Mouse (Mus musculus) lung, embryonic 14.5 days (tissue): ENCODE measurements around the gene Hoxd13. TPM values are rescaled to one million over a fixed set of nuclear protein-coding genes. Genes with fewer than 3 reads are reported as not detected.

ENCODE experiments used
- ATAC-seq: fragments of 200-750 bp; cut with Nextera tagmentation; 2 replicates; pipeline ENCODE4 v1.8.0; 2017; ENCODE audit warnings: mild to moderate bottlenecking, moderate TSS enrichment, moderate library complexity; ENCODE audit not compliant: insufficient read depth
- DNase-seq: peaks from one replicate; pipeline ENCODE4 v3.0.0-alpha.2; 2015
- H3K27ac ChIP-seq: fragments of 300-500 bp; sonication (generic); 2 replicates; pipeline ENCODE4 v1.5.1; 2014; ENCODE audit warnings: low read depth, mild to moderate bottlenecking, moderate library complexity
- H3K27me3 ChIP-seq: fragments of 300-500 bp; sonication (generic); 2 replicates; pipeline ENCODE4 v1.6.1; 2014; ENCODE audit warnings: low read length, control low read depth; ENCODE audit not compliant: insufficient read depth
- H3K36me3 ChIP-seq: fragments of 300-500 bp; sonication (generic); 2 replicates; pipeline ENCODE4 v1.6.1; 2014; ENCODE audit warnings: control low read depth; ENCODE audit not compliant: insufficient read depth
- H3K4me1 ChIP-seq: fragments of 300-500 bp; sonication (generic); 2 replicates; pipeline ENCODE4 v1.6.1; 2014; ENCODE audit warnings: antibody characterized with exemption, control low read depth; ENCODE audit not compliant: insufficient read depth
- H3K4me2 ChIP-seq: fragments of 300-500 bp; sonication (generic); 2 replicates; pipeline ENCODE4 v1.6.1; 2014; ENCODE audit warnings: mild to moderate bottlenecking
- H3K4me3 ChIP-seq: fragments of 300-500 bp; sonication (generic); 2 replicates; pipeline ENCODE4 v1.5.1; 2014; ENCODE audit warnings: low read depth, low read length
- H3K9ac ChIP-seq: fragments of 300-500 bp; sonication (generic); 2 replicates; pipeline ENCODE4 v1.6.1; 2014
- H3K9me3 ChIP-seq: fragments of 300-500 bp; sonication (generic); 2 replicates; pipeline ENCODE4 v1.6.1; 2016; ENCODE audit warnings: low read depth, low read length, control low read depth
- CTCF ChIP-seq: IDR thresholded peaks from 2 replicates; pipeline ENCODE4 v1.5.1; 2016; ENCODE audit warnings: antibody characterized with exemption, low read depth
- WGBS: fragments of 180-500 bp; shearing (Covaris S2); extraction: QIAGEN DNeasy Blood & Tissue Kit; methylation state at CpG from one replicate; pipeline ENCODE4 v1.1.7; 2014; 5-methylcytosine and 5-hydroxymethylcytosine counted together
- polyA plus RNA-seq: library from polyadenylated mRNA; unstranded; fragments of >200 nt; fragmentation: Nextera tagmentation; extraction: Ambion mirVana; gene quantifications from 2 replicates; pipeline ENCODE4 v1.2.1, GENCODE M21; 2014

Hoxd13 gene
- polyA plus RNA-seq, 1 experiment from 2014 or later: not detected

DNA sequence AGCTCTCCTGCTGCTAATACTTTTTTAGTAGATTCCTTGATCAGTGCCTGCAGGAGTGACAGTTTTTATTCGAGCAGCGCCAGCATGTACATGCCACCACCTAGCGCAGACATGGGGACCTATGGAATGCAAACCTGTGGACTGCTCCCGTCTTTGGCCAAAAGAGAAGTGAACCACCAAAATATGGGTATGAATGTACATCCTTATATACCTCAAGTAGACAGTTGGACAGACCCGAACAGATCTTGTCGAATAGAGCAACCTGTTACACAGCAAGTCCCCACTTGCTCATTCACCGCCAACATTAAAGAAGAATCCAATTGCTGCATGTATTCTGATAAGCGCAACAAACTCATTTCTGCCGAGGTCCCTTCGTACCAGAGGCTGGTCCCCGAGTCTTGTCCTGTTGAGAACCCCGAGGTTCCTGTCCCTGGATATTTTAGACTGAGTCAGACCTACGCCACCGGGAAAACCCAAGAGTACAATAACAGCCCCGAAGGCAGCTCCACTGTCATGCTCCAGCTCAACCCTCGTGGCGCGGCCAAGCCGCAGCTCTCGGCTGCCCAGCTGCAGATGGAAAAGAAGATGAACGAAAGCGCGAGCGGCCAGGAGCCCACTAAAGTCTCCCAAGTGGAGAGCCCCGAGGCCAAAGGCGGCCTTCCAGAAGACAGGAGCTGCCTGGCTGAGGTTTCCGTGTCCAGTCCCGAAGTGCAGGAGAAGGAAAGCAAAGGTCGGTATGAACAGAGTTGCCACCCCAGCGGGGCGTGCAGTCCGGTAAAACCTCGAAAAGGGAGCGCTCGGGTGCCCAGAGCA is 24.1 kb downstream of the Hoxd13 start:
- H3K4me2 ChIP-seq: peak overlapping the region; percentile 10
- no peak overlapping the region for H3K27ac ChIP-seq
- H3K9ac ChIP-seq: no peak overlapping the region
- DNase-seq (no peak), ATAC-seq (no peak; the same call in 1 of the 2 replicates)
- H3K4me3 ChIP-seq: peak overlapping the region; percentile 9; the same call in 1 of the 2 replicates
- H3K9me3 ChIP-seq: no peaks in the 10 kb centered on the region
- peaks cover 99% of the 10 kb centered on the region for H3K27me3 ChIP-seq
- H3K4me1 ChIP-seq: no peaks in the 10 kb centered on the region
- 4% methylated on average over 35 of the region's 35 CpGs for WGBS
- H3K36me3 ChIP-seq: no peaks in the 10 kb centered on the region
- no peak for TF ChIP-seq CTCF

DNA sequence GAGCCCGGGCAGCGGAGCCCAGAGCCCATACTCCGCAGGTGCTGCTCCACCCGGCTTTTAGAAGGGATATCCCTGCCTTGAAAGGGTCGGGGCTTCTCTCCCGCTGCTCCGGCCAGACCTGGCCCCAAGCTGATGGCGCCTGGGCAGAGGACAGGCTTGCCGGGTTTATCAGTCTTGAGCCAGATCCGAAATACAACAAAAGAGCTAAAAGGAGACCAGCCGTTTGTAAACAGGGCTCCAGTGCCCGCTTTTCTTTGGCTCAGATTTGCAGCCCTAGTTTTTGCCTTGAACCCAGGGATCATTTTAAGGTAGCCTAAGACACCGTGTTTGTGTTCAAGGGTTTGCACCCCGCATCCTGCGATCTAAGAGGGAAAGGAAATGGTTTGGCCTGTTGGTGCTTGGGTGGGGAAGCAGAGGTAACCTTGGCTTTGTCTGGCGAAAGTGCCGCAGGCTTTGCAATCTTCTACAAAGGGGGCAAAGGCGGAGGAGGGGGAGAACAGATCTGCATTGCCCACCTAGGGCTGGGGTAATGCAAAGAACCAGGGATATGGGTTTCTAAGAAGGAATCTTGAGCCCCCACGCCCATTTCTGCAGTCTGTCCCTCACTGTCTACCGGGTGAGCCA is 24.8 kb downstream of the Hoxd13 start:
- H3K36me3 ChIP-seq: no peaks in the 10 kb centered on the region
- peaks cover 99% of the 10 kb centered on the region for H3K27me3 ChIP-seq
- DNase-seq: no peak
- H3K9me3 ChIP-seq: no peaks in the 10 kb centered on the region
- no peak overlapping the region for H3K9ac ChIP-seq
- H3K4me1 ChIP-seq: no peaks in the 10 kb centered on the region
- no peak overlapping the region; the same call in 1 of the 2 replicates for H3K4me2 ChIP-seq
- peak overlapping the region; percentile 9; the same call in 1 of the 2 replicates for H3K4me3 ChIP-seq
- TF ChIP-seq CTCF: no peak
- no peak overlapping the region for H3K27ac ChIP-seq
- 2% methylated on average over 20 of the region's 20 CpGs for WGBS
- ATAC-seq: no peak

DNA sequence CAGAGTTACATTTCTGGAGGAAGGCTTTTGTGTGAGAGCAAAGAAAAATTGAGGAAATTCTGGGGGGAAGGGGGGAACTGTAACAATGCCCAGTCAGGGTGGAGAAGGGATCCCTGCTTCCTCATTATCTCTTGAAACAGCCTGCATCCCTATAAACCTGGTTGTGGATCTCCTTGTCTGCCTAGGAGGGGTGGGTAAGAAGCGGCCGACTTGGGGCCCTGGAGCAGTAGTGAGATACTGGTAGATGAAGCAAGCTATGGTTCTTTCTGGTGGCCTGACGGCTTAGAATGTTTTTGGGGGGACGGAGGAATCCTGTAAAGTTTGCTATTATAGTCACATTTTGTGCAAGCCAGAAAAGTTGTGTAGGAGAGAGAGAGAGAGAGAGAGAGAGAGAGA is 25.3 kb downstream of the Hoxd13 start:
- ATAC-seq (no peak), DNase-seq (no peak)
- 11% methylated on average over 4 of the region's 4 CpGs for WGBS
- Histone ChIP-seq H3K9ac (no peak overlapping the region), H3K4me3 (no peak overlapping the region), H3K4me1 (no peaks in the 10 kb centered on the region), H3K27ac (no peak overlapping the region), H3K36me3 (no peaks in the 10 kb centered on the region), H3K27me3 (peaks cover 99% of the 10 kb centered on the region), H3K4me2 (no peak overlapping the region), H3K9me3 (no peaks in the 10 kb centered on the region)
- TF ChIP-seq CTCF: no peak

DNA sequence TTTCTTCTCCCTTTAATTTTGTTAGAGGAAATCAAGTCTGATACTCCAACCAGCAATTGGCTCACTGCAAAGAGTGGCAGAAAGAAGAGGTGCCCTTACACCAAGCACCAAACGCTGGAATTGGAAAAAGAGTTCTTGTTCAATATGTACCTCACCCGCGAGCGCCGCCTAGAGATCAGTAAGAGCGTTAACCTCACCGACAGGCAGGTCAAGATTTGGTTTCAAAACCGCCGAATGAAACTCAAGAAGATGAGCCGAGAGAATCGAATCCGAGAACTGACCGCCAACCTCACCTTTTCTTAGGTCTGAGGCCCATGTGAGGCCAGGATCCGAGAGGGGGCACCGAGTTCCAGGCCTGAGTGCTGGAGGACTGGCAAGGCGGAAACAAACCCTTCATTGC is 26.0 kb downstream of the Hoxd13 start:
- Histone ChIP-seq H3K36me3 (no peaks in the 10 kb centered on the region), H3K4me3 (no peak overlapping the region), H3K27ac (no peak overlapping the region), H3K4me1 (no peaks in the 10 kb centered on the region), H3K27me3 (peaks cover 99% of the 10 kb centered on the region), H3K9ac (no peak overlapping the region), H3K4me2 (no peak overlapping the region), H3K9me3 (no peaks in the 10 kb centered on the region)
- 1% methylated on average over 16 of the region's 16 CpGs for WGBS
- DNase-seq (peak; percentile 54), ATAC-seq (no peak)
- TF ChIP-seq CTCF: peak; percentile 39; the same call in 1 of the 2 replicates

DNA sequence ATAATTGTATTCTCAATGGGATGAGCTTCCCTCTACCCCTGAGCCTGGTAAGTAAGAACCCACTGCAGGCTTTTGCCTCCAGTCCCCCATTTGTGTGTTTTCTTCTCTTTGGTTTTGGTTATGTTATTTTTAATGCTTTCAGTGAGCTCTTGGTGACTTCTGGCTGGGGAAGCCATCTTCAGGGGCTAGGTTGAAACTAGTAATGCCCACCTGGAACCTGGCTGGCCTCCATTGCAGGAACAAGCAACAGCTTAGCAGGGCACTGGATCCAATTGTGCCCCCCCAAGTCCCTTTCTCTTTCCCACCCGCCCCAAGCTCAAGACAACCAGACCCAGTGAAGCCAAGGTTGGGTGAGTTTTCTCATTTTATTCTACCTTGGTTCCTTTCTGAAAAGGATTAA is 27.3 kb downstream of the Hoxd13 start:
- Histone ChIP-seq H3K9me3 (no peaks in the 10 kb centered on the region), H3K27me3 (peaks cover 99% of the 10 kb centered on the region), H3K9ac (no peak overlapping the region), H3K36me3 (no peaks in the 10 kb centered on the region), H3K4me2 (no peak overlapping the region), H3K4me1 (no peaks in the 10 kb centered on the region), H3K4me3 (no peak overlapping the region), H3K27ac (no peak overlapping the region)
- ATAC-seq (no peak), DNase-seq (no peak)
- WGBS: 21% methylated on average over 1 of the region's 1 CpGs
- TF ChIP-seq CTCF: no peak

DNA sequence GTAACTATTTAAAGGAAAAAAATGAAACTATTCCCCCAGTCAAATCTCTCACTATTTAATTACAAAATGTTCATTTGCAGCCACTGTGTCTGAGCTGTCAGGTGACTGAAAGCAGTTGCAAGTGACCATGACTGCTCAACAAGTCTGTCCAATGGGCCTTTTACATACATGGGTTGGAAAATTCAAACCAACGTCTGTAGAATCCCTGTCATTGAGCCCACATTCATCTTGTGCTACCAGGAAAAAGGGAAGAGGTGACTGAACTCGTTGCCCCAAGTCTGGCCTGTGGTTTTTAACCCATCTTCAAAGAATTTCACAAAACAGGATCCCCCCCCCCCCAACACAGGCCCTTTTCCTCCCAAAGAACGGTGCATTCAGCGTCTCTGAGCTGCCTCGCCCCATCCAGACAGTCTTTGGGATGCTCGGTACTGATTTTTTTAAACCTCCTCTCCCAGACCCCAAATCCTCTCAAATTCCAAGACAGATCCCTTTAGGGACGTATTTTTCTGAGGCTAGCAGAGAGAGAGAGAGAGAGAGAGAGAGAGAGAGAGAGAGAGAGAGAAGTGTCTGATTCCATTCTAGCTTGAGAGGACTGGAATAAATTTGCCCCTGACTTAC is 27.8 kb downstream of the Hoxd13 start:
- WGBS: 3% methylated on average over 7 of the region's 7 CpGs
- Histone ChIP-seq H3K9ac (no peak overlapping the region), H3K36me3 (no peaks in the 10 kb centered on the region), H3K4me2 (no peak overlapping the region), H3K9me3 (no peaks in the 10 kb centered on the region), H3K4me3 (no peak overlapping the region), H3K27me3 (peaks cover 99% of the 10 kb centered on the region), H3K27ac (no peak overlapping the region), H3K4me1 (no peaks in the 10 kb centered on the region)
- ATAC-seq (no peak), DNase-seq (no peak)
- no peak for TF ChIP-seq CTCF
